Mouse (Mus musculus): ENCODE results near the gene Ankrd55.

GRCm38 (mm10) chr13:112274636-112275035, 13.6 kb upstream of the Ankrd55 start:
- TF ChIP-seq CTCF (IDR thresholded peaks at IDR 0.05; ENCODE audit: low read depth, low read length) = no peak
- TF ChIP-seq POLR2A (IDR thresholded peaks at IDR 0.05; ENCODE audit: borderline replicate concordance, low read depth, low read length) = no peak

All from bone marrow macrophage, adult 2 months (primary cell).